Mouse (Mus musculus) mature B cell (primary cell): ENCODE data around the gene Ksr2.

Experiments used
- in situ Hi-C: fragments of 300-500 bp; cut with MboI; formaldehyde crosslinking; loops from 2 replicates; pipeline ENCODE4 v1.14.3; 2019

The Ksr2 gene

GRCm38 (mm10) chr5:117779175-117779574, 365.4 kb downstream of the Ksr2 start:
- in situ Hi-C loops, result no loop called here

GRCm38 (mm10) chr5:117780681-117781080, 366.9 kb downstream of the Ksr2 start, which contains the start of gene Nos1:
Nos1 (plus strand) TSS chr5:117781032.
- in situ Hi-C loops, result no loop called here

GRCm38 (mm10) chr5:117781178-117781577, 367.4 kb downstream of the Ksr2 start:
- in situ Hi-C loops, result no loop called here

- in situ Hi-C loops, result no loop called here
Measured at GRCm38 (mm10) chr5:117790071-117790470, 376.3 kb downstream of the Ksr2 start.

GRCm38 (mm10) chr5:117791875-117792274, 378.1 kb downstream of the Ksr2 start:
- in situ Hi-C loops, result no loop called here

- in situ Hi-C loops, result no loop called here
Measured at GRCm38 (mm10) chr5:117800849-117801248, 387.0 kb downstream of the Ksr2 start.

GRCm38 (mm10) chr5:117802071-117802521, 388.3 kb downstream of the Ksr2 start:
- in situ Hi-C loops, result no loop called here

GRCm38 (mm10) chr5:117803551-117803950, 389.8 kb downstream of the Ksr2 start:
- in situ Hi-C loops, result no loop called here

- in situ Hi-C loops, result no loop called here
Measured at GRCm38 (mm10) chr5:117810930-117811329, 397.1 kb downstream of the Ksr2 start.

- in situ Hi-C loops, result no loop called here
Measured at GRCm38 (mm10) chr5:117818800-117819199, 405.0 kb downstream of the Ksr2 start.

GRCm38 (mm10) chr5:117820445-117820844, 406.6 kb downstream of the Ksr2 start:
- in situ Hi-C loops, result no loop called here

- in situ Hi-C loops, result no loop called here
Measured at GRCm38 (mm10) chr5:117823811-117824210, 410.0 kb downstream of the Ksr2 start.

GRCm38 (mm10) chr5:117824486-117824885, 410.7 kb downstream of the Ksr2 start:
- in situ Hi-C loops, result no loop called here
